8 mouse cellular contexts compared by ENCODE assay signal in genomic region chr7:67758858-67759628, GRCm38 (mm10). TPM values are rescaled to one million over a fixed set of nuclear protein-coding genes. Genes with fewer than 3 reads are reported as not detected.
DNase-seq lines count a peak whose midpoint lies in the region; ATAC-seq and TF ChIP-seq lines count a peak whose summit lies in the region.

No protein-coding gene starts in this region.

- H3K4me1 ChIP-seq in ES-E14 (ENCODE audit: control insufficient read depth in 2 of 2, insufficient read depth in 2 of 2, low read length in 2 of 2, poor library complexity in 1 of 2), result no peaks in the 10 kb centered on the region
- H3K4me1 ChIP-seq in embryonic facial prominence, embryonic 12.5 days, result peaks cover 10% of the 10 kb centered on the region; the same call in 1 of the 2 replicates
- H3K4me1 ChIP-seq in heart, embryonic 16.5 days (ENCODE audit: control insufficient read depth, insufficient read depth, low read length), result peaks cover 9% of the 10 kb centered on the region
- H3K4me1 ChIP-seq in lung, adult 2 months (ENCODE audit: control insufficient read depth, insufficient read depth, low read length), result peaks cover 2% of the 10 kb centered on the region; the same call in 1 of the 2 replicates
- H3K4me1 ChIP-seq in olfactory bulb, adult 2 months (ENCODE audit: control insufficient read depth, insufficient read depth, low read length), result peaks cover 3% of the 10 kb centered on the region; the same call in 1 of the 2 replicates

- peak overlapping the region; percentile 99 for H3K4me2 ChIP-seq in embryonic facial prominence, embryonic 12.5 days (replicated peaks)
- peak overlapping the region; percentile 100 for H3K4me2 ChIP-seq in heart, embryonic 16.5 days (ENCODE audit: low read depth, low read length)

- no peak overlapping the region for H3K27ac ChIP-seq in ES-E14 (ENCODE audit: insufficient read depth, low read depth, low read length, poor library complexity, severe bottlenecking)
- 0 out of 2 replicates have a peak overlapping the region, but pooled peaks have one; percentile 13 for H3K27ac ChIP-seq in embryonic facial prominence, embryonic 12.5 days
- peak overlapping the region; percentile 63 for H3K27ac ChIP-seq in heart, embryonic 16.5 days (ENCODE audit: low read length)
- H3K27ac ChIP-seq in olfactory bulb, adult 2 months (ENCODE audit: insufficient read depth, low read depth, low read length), result no peak overlapping the region

- H3K9ac ChIP-seq in ES-E14 (ENCODE audit: insufficient read depth, low read depth, low read length, poor library complexity, severe bottlenecking), result peak overlapping the region; percentile 68
- peak overlapping the region; percentile 55 for H3K9ac ChIP-seq in embryonic facial prominence, embryonic 12.5 days
- peak overlapping the region; percentile 76 for H3K9ac ChIP-seq in heart, embryonic 16.5 days (ENCODE audit: low read length)

- no peaks in the 10 kb centered on the region for H3K9me3 ChIP-seq in ES-E14 (ENCODE audit: control insufficient read depth, insufficient read depth, low read depth, low read length)
- no peaks in the 10 kb centered on the region for H3K9me3 ChIP-seq in embryonic facial prominence, embryonic 12.5 days
- no peaks in the 10 kb centered on the region for H3K9me3 ChIP-seq in heart, embryonic 16.5 days (replicated peaks; ENCODE audit: control insufficient read depth, low read length)

- no peak for TF ChIP-seq CTCF in lung, adult 2 months (IDR thresholded peaks at IDR 0.05; ENCODE audit: insufficient read depth, low read length)
- no peak for TF ChIP-seq CTCF in olfactory bulb, adult 2 months (IDR thresholded peaks at IDR 0.05; ENCODE audit: insufficient read depth, low read depth, low read length)

- H3K36me3 ChIP-seq in ES-E14 (ENCODE audit: control insufficient read depth, insufficient read depth, low read length, poor library complexity, severe bottlenecking), result no peaks in the 10 kb centered on the region
- H3K36me3 ChIP-seq in embryonic facial prominence, embryonic 12.5 days, result no peaks in the 10 kb centered on the region
- H3K36me3 ChIP-seq in heart, embryonic 16.5 days (ENCODE audit: control insufficient read depth, insufficient read depth), result no peaks in the 10 kb centered on the region

- peak overlapping the region; percentile 51 to 84 for H3K4me3 ChIP-seq in ES-E14 (ENCODE audit: insufficient read depth in 1 of 2, low read depth in 1 of 2, low read length in 2 of 2, poor library complexity in 1 of 2, severe bottlenecking in 1 of 2)
- peak overlapping the region; percentile 56 for H3K4me3 ChIP-seq in embryonic facial prominence, embryonic 12.5 days
- H3K4me3 ChIP-seq in heart, embryonic 16.5 days (ENCODE audit: low read length), result peak overlapping the region; percentile 75
- H3K4me3 ChIP-seq in lung, adult 2 months (replicated peaks; ENCODE audit: extremely low read depth, low read depth, low read length), result peak overlapping the region; percentile 75
- peak overlapping the region; percentile 51 for H3K4me3 ChIP-seq in olfactory bulb, adult 2 months (ENCODE audit: insufficient read depth, low read depth, low read length)

- DNase-seq in 3134 (ENCODE audit: extremely low read depth, insufficient read length, low spot score), result peak; percentile 14
- peak; percentile 61 for DNase-seq in ES-E14 (ENCODE audit: low read depth, low spot score)
- peak; percentile 15 for DNase-seq in layer of hippocampus, adult 9-10 months (ENCODE audit: low spot score)
- DNase-seq in lung, adult 2 months, result no peak

- TF ChIP-seq POLR2A in lung, adult 2 months (IDR thresholded peaks at IDR 0.05; ENCODE audit: borderline replicate concordance, extremely low read depth, low read depth, low read length), result 0 out of 2 replicates have a peak, but pooled peaks have one; percentile 4
- no peak for TF ChIP-seq POLR2A in olfactory bulb, adult 2 months (IDR thresholded peaks at IDR 0.05; ENCODE audit: insufficient read depth, low read depth, low read length)

- in situ Hi-C loops in ES-E14 (cut with MboI; ENCODE audit: low sequenced_read_pairs in 2 of 2, unreplicated experiment in 2 of 2), result no loop called here

- under 1% methylated on average over 92 of the region's 92 CpGs for WGBS in embryonic facial prominence, embryonic 12.5 days
- WGBS in heart, embryonic 16.5 days, result 1% methylated on average over 85 of the region's 92 CpGs
- 1% methylated on average over 92 of the region's 92 CpGs for WGBS in lung, adult 2 months
- WGBS in olfactory bulb, adult 2 months, result under 1% methylated on average over 92 of the region's 92 CpGs

- peak; percentile 64 for ATAC-seq in embryonic facial prominence, embryonic 12.5 days (ENCODE audit: insufficient number of reproducible peaks, insufficient read depth, low FRiP score, low TSS enrichment)
- peak; percentile 73 for ATAC-seq in heart, embryonic 16.5 days (replicated peaks; ENCODE audit: extremely low read depth, insufficient read depth, low FRiP score)
- ATAC-seq in activated CD4-positive, CD25-positive, alpha-beta regulatory T cell, adult 4 months, result no peak

- H3K27me3 ChIP-seq in embryonic facial prominence, embryonic 12.5 days, result peaks cover 21% of the 10 kb centered on the region
- peaks cover 13% of the 10 kb centered on the region for H3K27me3 ChIP-seq in heart, embryonic 16.5 days (ENCODE audit: control insufficient read depth, insufficient read depth, low read length)

TF ChIP-seq in ES-E14, 5 proteins besides CTCF, POLR2A, EP300 and RAD21:
- TF ChIP-seq CHD2 (IDR thresholded peaks at IDR 0.05; ENCODE audit: low read depth, low read length) (no peak), MAFK (IDR thresholded peaks at IDR 0.05; ENCODE audit: insufficient read depth, low read depth, low read length) (no peak), ZNF384 (IDR thresholded peaks at IDR 0.05; ENCODE audit: low read depth, low read length) (no peak), HCFC1 (IDR thresholded peaks at IDR 0.05; ENCODE audit: borderline replicate concordance, insufficient read depth, low read length) (no peak), ZC3H11A (IDR thresholded peaks at IDR 0.05; ENCODE audit: borderline replicate concordance, low read depth, low read length) (no peak)
TF ChIP-seq in ES-E14: peak in this region for 0.

RNA-seq across cellular contexts. Expression of gene Synm, which starts 0.5 kb away (rescaled TPM):
- 2.1 and 4.1 TPM in 2 replicates for total RNA-seq in ES-E14 (2012; rRNA removed)
- polyA plus RNA-seq in embryonic facial prominence, embryonic 12.5 days (2016; fragmentation: Nextera tagmentation; extraction: Ambion mirVana), result 3.7 and 4.5 TPM in 2 replicates
- polyA plus RNA-seq in heart, embryonic 16.5 days (2015; fragmentation: Nextera tagmentation; extraction: Ambion mirVana), result 3.3 and 3.8 TPM in 2 replicates
- 14.0 and 17.2 TPM in 2 replicates for polyA plus RNA-seq in lung, adult 2 months (2012; rRNA removed)
- polyA plus RNA-seq in olfactory bulb, adult 2 months (2012; ENCODE audit: insufficient read depth, insufficient read length, low replicate concordance, missing spikeins), result not detected in 2 replicates
- polyA plus RNA-seq in activated CD4-positive, CD25-positive, alpha-beta regulatory T cell, adult 4 months (2017; shearing (Covaris generic)), result not detected

Comparison
In these comparisons a context has a peak if more than half of its experiments do, and no peak if none do; other contexts are left out.
1. H3K27ac ChIP-seq: peak in embryonic facial prominence, embryonic 12.5 days (single experiment) and heart, embryonic 16.5 days (single experiment); none in ES-E14 (single experiment) and olfactory bulb, adult 2 months (single experiment).
2. Peak in every context shown above with its lines, with median percentiles within 50 percentile points of each other: H3K4me3 ChIP-seq and H3K9ac ChIP-seq.